Mouse (Mus musculus) CH12.LX (cell line): ENCODE measurements around the gene Ccdc172. TPM values are rescaled to one million over a fixed set of nuclear protein-coding genes. Genes with fewer than 3 reads are reported as not detected.

Experiments
- DNase-seq: peaks from one replicate; pipeline ENCODE4 v3.0.0-alpha.2; 2013; ENCODE audit errors: extremely low read depth
- H3K27ac ChIP-seq: 2 replicates; pipeline ENCODE4 v1.5.1; 2012; ENCODE audit warnings: low read depth, mild to moderate bottlenecking, control low read depth, moderate library complexity; ENCODE audit not compliant: insufficient read depth
- H3K27me3 ChIP-seq: replicated peaks from 2 replicates; pipeline ENCODE3; 2012; ENCODE audit warnings: inconsistent platforms
- H3K36me3 ChIP-seq, 2 experiments: replicated peaks in 1 of 2; 2 replicates each; pipeline versions ENCODE3 to v1.6.1; 2012; ENCODE audit warnings: inconsistent platforms in 1 of 2, low read length in 1 of 2, mild to moderate bottlenecking in 1 of 2, mixed read lengths in 1 of 2, moderate library complexity in 1 of 2; ENCODE audit not compliant: control insufficient read depth in 1 of 2, insufficient read depth in 1 of 2
- H3K4me1 ChIP-seq, 2 experiments: 2 replicates each; pipeline ENCODE4 v1.6.1; 2012; ENCODE audit warnings: inconsistent platforms in 1 of 2, moderate library complexity in 1 of 2; ENCODE audit not compliant: insufficient read depth in 2 of 2, control insufficient read depth in 1 of 2
- H3K4me2 ChIP-seq: 2 replicates; pipeline ENCODE4 v1.6.1; 2012; ENCODE audit warnings: low read depth, mild to moderate bottlenecking, control low read depth; ENCODE audit not compliant: poor library complexity, insufficient read depth, severe bottlenecking
- H3K4me3 ChIP-seq, 3 experiments: fragments of 150-350 bp in 1 of 3; sonication (generic) in 1 of 3; replicated peaks in 1 of 3; 2 replicates each; pipeline versions ENCODE3 to v1.5.1; 2011 to 2012; ENCODE audit warnings: low read depth in 2 of 3, low read length in 2 of 3, mild to moderate bottlenecking in 2 of 3, moderate library complexity in 2 of 3, control low read depth in 1 of 3, improper control_type of control experiment in 1 of 3, inconsistent platforms in 1 of 3, mixed read lengths in 1 of 3; ENCODE audit not compliant: poor library complexity in 1 of 3
- H3K79me2 ChIP-seq: replicated peaks from 2 replicates; pipeline ENCODE4 v1.6.1; 2012; ENCODE audit warnings: mild to moderate bottlenecking, moderate library complexity; ENCODE audit not compliant: control insufficient read depth, poor library complexity, insufficient read depth, severe bottlenecking; ENCODE audit errors: extremely low read depth
- H3K9ac ChIP-seq: 2 replicates; pipeline ENCODE4 v1.6.1; 2012; ENCODE audit warnings: low read depth, mild to moderate bottlenecking, control low read depth, moderate library complexity; ENCODE audit not compliant: insufficient read depth
- H3K9me3 ChIP-seq: replicated peaks from 2 replicates; pipeline ENCODE3; 2012; ENCODE audit warnings: low read length, inconsistent platforms, mixed read lengths
- BHLHE40 ChIP-seq: IDR thresholded peaks from 2 replicates; pipeline ENCODE4 v1.6.1; 2011; ENCODE audit warnings: mild to moderate bottlenecking, low read depth, low read length, improper control_type of control experiment
- CHD2 ChIP-seq: IDR thresholded peaks from 2 replicates; pipeline ENCODE4 v1.6.1; 2011; ENCODE audit warnings: low read length, improper control_type of control experiment
- CTCF ChIP-seq, 2 experiments: IDR thresholded peaks in 1 of 2; conservative IDR thresholded peaks in 1 of 2; 2 replicates each; pipeline ENCODE4 v1.5.1; 2011 to 2012; ENCODE audit warnings: low read depth in 2 of 2, low read length in 2 of 2, improper control_type of control experiment in 1 of 2, inconsistent platforms in 1 of 2, mild to moderate bottlenecking in 1 of 2, moderate library complexity in 1 of 2
- ETS1 ChIP-seq: conservative IDR thresholded peaks from 2 replicates; pipeline ENCODE4 v1.6.1; 2012; ENCODE audit warnings: low read depth, mild to moderate bottlenecking, inconsistent platforms, low read length, improper control_type of control experiment, moderate library complexity
- GABPA ChIP-seq: IDR thresholded peaks from 2 replicates; pipeline ENCODE4 v1.6.1; 2012; ENCODE audit warnings: low read depth, low read length, improper control_type of control experiment, inconsistent platforms; ENCODE audit not compliant: insufficient replicate concordance
- HCFC1 ChIP-seq: IDR thresholded peaks from 2 replicates; pipeline ENCODE4 v1.6.1; 2012; ENCODE audit warnings: low read depth, mild to moderate bottlenecking, inconsistent platforms, low read length, improper control_type of control experiment
- IRF4 ChIP-seq: IDR thresholded peaks from 2 replicates; pipeline ENCODE4 v1.6.1; 2014; ENCODE audit warnings: low read depth, mild to moderate bottlenecking, inconsistent platforms, low read length, improper control_type of control experiment
- JUN ChIP-seq: IDR thresholded peaks from 2 replicates; pipeline ENCODE4 v1.6.1; 2011; ENCODE audit warnings: low read depth, mild to moderate bottlenecking, low read length, improper control_type of control experiment, moderate library complexity; ENCODE audit not compliant: insufficient read depth
- KAT2A ChIP-seq: IDR thresholded peaks from 2 replicates; pipeline ENCODE4 v1.6.1; 2012; ENCODE audit warnings: low read length, improper control_type of control experiment, inconsistent platforms; ENCODE audit not compliant: insufficient replicate concordance
- MAX ChIP-seq: IDR thresholded peaks from 2 replicates; pipeline ENCODE4 v1.6.1; 2011; ENCODE audit warnings: low read length, improper control_type of control experiment
- MXI1 ChIP-seq: IDR thresholded peaks from 2 replicates; pipeline ENCODE4 v1.6.1; 2011; ENCODE audit warnings: mild to moderate bottlenecking, low read depth, low read length, improper control_type of control experiment
- MYC ChIP-seq: IDR thresholded peaks from 2 replicates; pipeline ENCODE4 v1.6.1; 2011; ENCODE audit warnings: low read depth, mild to moderate bottlenecking, improper control_type of control experiment, low read length
- NELFE ChIP-seq: IDR thresholded peaks from 2 replicates; pipeline ENCODE4 v1.6.1; 2011; ENCODE audit warnings: low read depth, low read length, improper control_type of control experiment
- POLR2AphosphoS2 ChIP-seq: IDR thresholded peaks from 2 replicates; pipeline ENCODE4 v1.6.1; 2011; ENCODE audit warnings: low read depth, low read length, improper control_type of control experiment
- RAD21 ChIP-seq: IDR thresholded peaks from 2 replicates; pipeline ENCODE4 v1.6.1; 2011; ENCODE audit warnings: low read depth, mild to moderate bottlenecking, low read length, improper control_type of control experiment, moderate library complexity
- SIN3A ChIP-seq: IDR thresholded peaks from 2 replicates; pipeline ENCODE4 v1.6.1; 2012; ENCODE audit warnings: low read length, improper control_type of control experiment, inconsistent platforms
- SMC3 ChIP-seq: IDR thresholded peaks from 2 replicates; pipeline ENCODE4 v1.6.1; 2011; ENCODE audit warnings: low read depth, low read length, improper control_type of control experiment
- TCF12 ChIP-seq: IDR thresholded peaks from 2 replicates; pipeline ENCODE4 v1.6.1; 2014; ENCODE audit warnings: low read depth, mild to moderate bottlenecking, inconsistent platforms, low read length, improper control_type of control experiment
- USF1 ChIP-seq: IDR thresholded peaks from 2 replicates; pipeline ENCODE4 v1.6.1; 2014; ENCODE audit warnings: low read depth, mild to moderate bottlenecking, inconsistent platforms, low read length, improper control_type of control experiment
- ZC3H11A ChIP-seq: IDR thresholded peaks from 2 replicates; pipeline ENCODE4 v1.6.1; 2012; ENCODE audit warnings: low read depth, mild to moderate bottlenecking, inconsistent platforms, low read length, improper control_type of control experiment
- ZKSCAN1 ChIP-seq: IDR thresholded peaks from 2 replicates; pipeline ENCODE4 v1.6.1; 2012; ENCODE audit warnings: low read depth, inconsistent platforms, low read length, improper control_type of control experiment, borderline replicate concordance
- ZMIZ1 ChIP-seq: IDR thresholded peaks from 2 replicates; pipeline ENCODE4 v1.6.1; 2012; ENCODE audit warnings: low read depth, mild to moderate bottlenecking, inconsistent platforms, low read length, improper control_type of control experiment
- ZNF384 ChIP-seq: IDR thresholded peaks from 2 replicates; pipeline ENCODE4 v1.6.1; 2012; ENCODE audit warnings: low read depth, low read length, improper control_type of control experiment, inconsistent platforms
- dilution Hi-C: fragments of 300-500 bp; cut with MboI; formaldehyde crosslinking; loops from 2 replicates; pipeline ENCODE4 v1.14.3; 2020; ENCODE audit warnings: low sequenced_read_pairs; ENCODE audit not compliant: extremely low pct_unique_long_range_greater_than_20kb, extremely low pct_ligation_motif_present
- in situ Hi-C: fragments of 300-500 bp; cut with MboI; formaldehyde crosslinking; loops from 3 replicates; pipeline ENCODE4 v1.14.3; 2019; ENCODE audit warnings: low sequenced_read_pairs, low pct_ligation_motif_present, low pct_unique_long_range_greater_than_20kb, mixed read lengths
- polyA plus RNA-seq: library from polyadenylated mRNA; unstranded; fragments of >175 nt; gene quantifications from 2 replicates; pipeline ENCODE4 v1.2.1, GENCODE M21; 2012; ENCODE audit warnings: low read depth; ENCODE audit not compliant: insufficient read length
- total RNA-seq, 2 experiments: library from RNA; depleted of rRNA; stranded (reverse); fragments of 300-350 nt in 1 of 2; fragments of >200 nt in 1 of 2; gene quantifications; 2 replicates each; pipeline ENCODE4 v1.2.3; 2012 to 2014

Gene Ccdc172
- total and polyA plus RNA-seq, 3 experiments, result not detected

- Histone ChIP-seq H3K27ac (no peak overlapping the region), H3K27me3 (no peaks in the 10 kb centered on the region), H3K4me1 (no peaks in the 10 kb centered on the region), H3K9me3 (no peaks in the 10 kb centered on the region), H3K9ac (no peak overlapping the region), H3K4me2 (no peak overlapping the region), H3K79me2 (no peaks in the 10 kb centered on the region), H3K36me3 (no peaks in the 10 kb centered on the region)
- in situ Hi-C loops, result no loop called here
- no peak for DNase-seq
- TF ChIP-seq MXI1, result no peak
- TF ChIP-seq ZNF384, result no peak
- no peak for TF ChIP-seq ZC3H11A
- TF ChIP-seq RAD21, result no peak
- no peak for TF ChIP-seq TCF12
- TF ChIP-seq, all 38 proteins: peak for 0
- no peak overlapping the region for H3K4me3 ChIP-seq
- dilution Hi-C loops, result no loop called here
Measured at GRCm38 (mm10) chr19:58554974-58555373, 43.2 kb downstream of the Ccdc172 start.

DNA sequence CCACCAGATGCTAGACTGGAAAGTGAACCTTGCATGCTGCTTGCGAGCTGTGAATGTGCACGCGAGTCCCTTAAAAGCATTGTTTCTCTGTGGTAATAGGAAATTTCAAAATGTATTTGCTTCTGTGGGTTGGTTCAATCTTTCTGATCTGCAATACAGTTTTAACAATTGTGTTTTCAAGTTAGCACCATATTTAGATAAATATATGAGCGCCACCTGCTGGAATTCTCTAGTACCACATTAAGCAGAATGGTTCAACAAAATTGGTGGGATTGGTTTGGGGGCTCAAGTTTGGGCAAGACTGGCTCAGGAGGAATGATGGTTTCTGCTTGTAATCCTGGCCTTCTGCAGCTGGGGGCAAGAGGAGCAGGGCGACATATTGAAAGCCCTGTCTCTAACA, 46.6 kb downstream of the Ccdc172 start:
- Histone ChIP-seq H3K9me3 (no peaks in the 10 kb centered on the region), H3K4me3 (no peak overlapping the region), H3K27ac (no peak overlapping the region), H3K9ac (no peak overlapping the region), H3K79me2 (no peaks in the 10 kb centered on the region), H3K4me1 (no peaks in the 10 kb centered on the region), H3K4me2 (no peak overlapping the region), H3K36me3 (no peaks in the 10 kb centered on the region), H3K27me3 (no peaks in the 10 kb centered on the region)
- DNase-seq, result peak; percentile 35
- in situ Hi-C loops, result no loop called here
- dilution Hi-C loops, result no loop called here
- TF ChIP-seq SMC3, result peak; percentile 69
- TF ChIP-seq NELFE, result no peak
- TF ChIP-seq MYC, result no peak
- TF ChIP-seq HCFC1, result no peak
- TF ChIP-seq KAT2A, result no peak
- no peak for TF ChIP-seq ZNF384
- no peak for TF ChIP-seq ZC3H11A
- TF ChIP-seq IRF4, result no peak
- TF ChIP-seq MAX, result no peak
- no peak for TF ChIP-seq MXI1
- no peak for TF ChIP-seq TCF12
- TF ChIP-seq USF1, result no peak
- TF ChIP-seq CTCF (conservative IDR thresholded peaks at IDR 0.05 in 1 of 2, IDR thresholded peaks at IDR 0.05 in 1 of 2; ENCODE audit: low read depth in 2 of 2, low read length in 2 of 2), result peak; percentile 69 to 76
- no peak for TF ChIP-seq SIN3A
- TF ChIP-seq ZKSCAN1, result no peak
- no peak for TF ChIP-seq CHD2
- TF ChIP-seq JUN, result no peak
- no peak for TF ChIP-seq GABPA
- TF ChIP-seq ETS1, result no peak
- no peak for TF ChIP-seq POLR2AphosphoS2
- TF ChIP-seq BHLHE40, result no peak
- no peak for TF ChIP-seq ZMIZ1
- TF ChIP-seq RAD21, result peak; percentile 81
- TF ChIP-seq, all 38 proteins: peak for 3
